Mouse (Mus musculus) CH12.LX (cell line): Measurements from ENCODE around the gene Pet100. TPM values are rescaled to one million over a fixed set of nuclear protein-coding genes. Genes with fewer than 3 reads are reported as not detected.
A peak's percentile ranks its signal among the peaks of the same experiment; 100 is the strongest.

Experiments
- DNase-seq: peaks from one replicate; pipeline ENCODE4 v3.0.0-alpha.2; 2013; ENCODE audit errors: extremely low read depth
- H3K27ac ChIP-seq: 2 replicates; pipeline ENCODE4 v1.5.1; 2012; ENCODE audit warnings: low read depth, mild to moderate bottlenecking, control low read depth, moderate library complexity; ENCODE audit not compliant: insufficient read depth
- H3K27me3 ChIP-seq: replicated peaks from 2 replicates; pipeline ENCODE3; 2012; ENCODE audit warnings: inconsistent platforms
- H3K36me3 ChIP-seq, 2 experiments: replicated peaks in 1 of 2; 2 replicates each; pipeline versions ENCODE3 to v1.6.1; 2012; ENCODE audit warnings: inconsistent platforms in 1 of 2, low read length in 1 of 2, mild to moderate bottlenecking in 1 of 2, mixed read lengths in 1 of 2, moderate library complexity in 1 of 2; ENCODE audit not compliant: control insufficient read depth in 1 of 2, insufficient read depth in 1 of 2
- H3K4me1 ChIP-seq, 2 experiments: 2 replicates each; pipeline ENCODE4 v1.6.1; 2012; ENCODE audit warnings: inconsistent platforms in 1 of 2, moderate library complexity in 1 of 2; ENCODE audit not compliant: insufficient read depth in 2 of 2, control insufficient read depth in 1 of 2
- H3K4me2 ChIP-seq: 2 replicates; pipeline ENCODE4 v1.6.1; 2012; ENCODE audit warnings: low read depth, mild to moderate bottlenecking, control low read depth; ENCODE audit not compliant: poor library complexity, insufficient read depth, severe bottlenecking
- H3K4me3 ChIP-seq, 3 experiments: fragments of 150-350 bp in 1 of 3; sonication (generic) in 1 of 3; replicated peaks in 1 of 3; 2 replicates each; pipeline versions ENCODE3 to v1.5.1; 2011 to 2012; ENCODE audit warnings: low read depth in 2 of 3, low read length in 2 of 3, mild to moderate bottlenecking in 2 of 3, moderate library complexity in 2 of 3, control low read depth in 1 of 3, improper control_type of control experiment in 1 of 3, inconsistent platforms in 1 of 3, mixed read lengths in 1 of 3; ENCODE audit not compliant: poor library complexity in 1 of 3
- H3K79me2 ChIP-seq: replicated peaks from 2 replicates; pipeline ENCODE4 v1.6.1; 2012; ENCODE audit warnings: mild to moderate bottlenecking, moderate library complexity; ENCODE audit not compliant: control insufficient read depth, poor library complexity, insufficient read depth, severe bottlenecking; ENCODE audit errors: extremely low read depth
- H3K9ac ChIP-seq: 2 replicates; pipeline ENCODE4 v1.6.1; 2012; ENCODE audit warnings: low read depth, mild to moderate bottlenecking, control low read depth, moderate library complexity; ENCODE audit not compliant: insufficient read depth
- H3K9me3 ChIP-seq: replicated peaks from 2 replicates; pipeline ENCODE3; 2012; ENCODE audit warnings: low read length, inconsistent platforms, mixed read lengths
- BHLHE40 ChIP-seq: IDR thresholded peaks from 2 replicates; pipeline ENCODE4 v1.6.1; 2011; ENCODE audit warnings: mild to moderate bottlenecking, low read depth, low read length, improper control_type of control experiment
- ELF1 ChIP-seq: IDR thresholded peaks from 2 replicates; pipeline ENCODE4 v1.6.1; 2014; ENCODE audit warnings: low read depth, mild to moderate bottlenecking, inconsistent platforms, low read length, improper control_type of control experiment
- ETS1 ChIP-seq: conservative IDR thresholded peaks from 2 replicates; pipeline ENCODE4 v1.6.1; 2012; ENCODE audit warnings: low read depth, mild to moderate bottlenecking, inconsistent platforms, low read length, improper control_type of control experiment, moderate library complexity
- IRF4 ChIP-seq: IDR thresholded peaks from 2 replicates; pipeline ENCODE4 v1.6.1; 2014; ENCODE audit warnings: low read depth, mild to moderate bottlenecking, inconsistent platforms, low read length, improper control_type of control experiment
- MAFK ChIP-seq: IDR thresholded peaks from 2 replicates; pipeline ENCODE4 v1.6.1; 2011; ENCODE audit warnings: low read length, improper control_type of control experiment; ENCODE audit not compliant: insufficient replicate concordance
- MAX ChIP-seq: IDR thresholded peaks from 2 replicates; pipeline ENCODE4 v1.6.1; 2011; ENCODE audit warnings: low read length, improper control_type of control experiment
- MEF2A ChIP-seq: IDR thresholded peaks from 2 replicates; pipeline ENCODE4 v1.6.1; 2014; ENCODE audit warnings: low read depth, mild to moderate bottlenecking, inconsistent platforms, low read length, improper control_type of control experiment, borderline replicate concordance
- MXI1 ChIP-seq: IDR thresholded peaks from 2 replicates; pipeline ENCODE4 v1.6.1; 2011; ENCODE audit warnings: mild to moderate bottlenecking, low read depth, low read length, improper control_type of control experiment
- NELFE ChIP-seq: IDR thresholded peaks from 2 replicates; pipeline ENCODE4 v1.6.1; 2011; ENCODE audit warnings: low read depth, low read length, improper control_type of control experiment
- NRF1 ChIP-seq: IDR thresholded peaks from 2 replicates; pipeline ENCODE4 v1.6.1; 2014; ENCODE audit warnings: low read depth, mild to moderate bottlenecking, inconsistent platforms, low read length, improper control_type of control experiment, moderate library complexity
- POLR2A ChIP-seq: IDR thresholded peaks from 2 replicates; pipeline ENCODE4 v1.6.1; 2011; ENCODE audit warnings: low read depth, mild to moderate bottlenecking, improper control_type of control experiment, low read length
- SIN3A ChIP-seq: IDR thresholded peaks from 2 replicates; pipeline ENCODE4 v1.6.1; 2012; ENCODE audit warnings: low read length, improper control_type of control experiment, inconsistent platforms
- SMC3 ChIP-seq: IDR thresholded peaks from 2 replicates; pipeline ENCODE4 v1.6.1; 2011; ENCODE audit warnings: low read depth, low read length, improper control_type of control experiment
- TCF12 ChIP-seq: IDR thresholded peaks from 2 replicates; pipeline ENCODE4 v1.6.1; 2014; ENCODE audit warnings: low read depth, mild to moderate bottlenecking, inconsistent platforms, low read length, improper control_type of control experiment
- USF1 ChIP-seq: IDR thresholded peaks from 2 replicates; pipeline ENCODE4 v1.6.1; 2014; ENCODE audit warnings: low read depth, mild to moderate bottlenecking, inconsistent platforms, low read length, improper control_type of control experiment
- USF2 ChIP-seq: conservative IDR thresholded peaks from 2 replicates; pipeline ENCODE4 v1.6.1; 2011; ENCODE audit warnings: low read depth, low read length, improper control_type of control experiment
- ZMIZ1 ChIP-seq: IDR thresholded peaks from 2 replicates; pipeline ENCODE4 v1.6.1; 2012; ENCODE audit warnings: low read depth, mild to moderate bottlenecking, inconsistent platforms, low read length, improper control_type of control experiment
- dilution Hi-C: fragments of 300-500 bp; cut with MboI; formaldehyde crosslinking; loops from 2 replicates; pipeline ENCODE4 v1.14.3; 2020; ENCODE audit warnings: low sequenced_read_pairs; ENCODE audit not compliant: extremely low pct_unique_long_range_greater_than_20kb, extremely low pct_ligation_motif_present
- in situ Hi-C: fragments of 300-500 bp; cut with MboI; formaldehyde crosslinking; loops from 3 replicates; pipeline ENCODE4 v1.14.3; 2019; ENCODE audit warnings: low sequenced_read_pairs, low pct_ligation_motif_present, low pct_unique_long_range_greater_than_20kb, mixed read lengths
- polyA plus RNA-seq: library from polyadenylated mRNA; unstranded; fragments of >175 nt; gene quantifications from 2 replicates; pipeline ENCODE4 v1.2.1, GENCODE M21; 2012; ENCODE audit warnings: low read depth; ENCODE audit not compliant: insufficient read length
- total RNA-seq, 2 experiments: library from RNA; depleted of rRNA; stranded (reverse); fragments of 300-350 nt in 1 of 2; fragments of >200 nt in 1 of 2; gene quantifications; 2 replicates each; pipeline ENCODE4 v1.2.3; 2012 to 2014

Pet100 gene
- total and polyA plus RNA-seq, 3 experiments = 39.0 to 70.2 (median 62.7) TPM

DNA sequence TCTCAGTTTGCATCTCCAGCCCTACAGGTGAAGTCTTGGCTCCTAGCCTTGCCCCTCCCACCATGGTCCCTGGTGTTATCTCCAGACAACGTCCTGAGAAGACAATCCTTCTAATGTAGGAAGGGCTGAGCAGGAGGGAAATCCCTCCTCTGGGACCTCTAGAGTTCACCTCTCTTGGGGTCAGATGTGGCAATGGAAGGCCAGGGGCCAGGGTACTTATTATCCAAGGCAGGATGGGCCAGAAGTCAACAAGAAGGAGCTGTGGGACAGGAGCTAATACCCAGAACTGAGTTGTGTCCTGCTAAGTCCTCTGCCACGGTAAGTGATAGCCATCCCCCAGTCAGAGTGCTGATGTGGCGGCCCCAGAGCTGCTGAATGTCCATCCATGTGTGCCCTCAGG is 34.2 kb downstream of the Pet100 start, which contains the start of gene Retn:
TSS of gene Retn (plus strand) at position 245 of the 400 bp plus-strand sequence.
- no peak for DNase-seq
- Histone ChIP-seq H3K27me3 (no peaks in the 10 kb centered on the region), H3K9ac (no peak within 1 kb of the TSS), H3K9me3 (no peaks in the 10 kb centered on the region), H3K4me3 (no peak within 1 kb of the TSS), H3K4me2 (peak within 1 kb of the TSS; percentile 42; the same call in 1 of the 2 replicates), H3K27ac (no peak within 1 kb of the TSS), H3K79me2 (no peaks in the 10 kb centered on the region), H3K4me1 (peaks cover 5 to 26% of the 10 kb centered on the region in 2 experiments), H3K36me3 (no peaks in the 10 kb centered on the region)
- in situ Hi-C loops (no loop called here), dilution Hi-C loops (no loop called here)
- no peak for TF ChIP-seq MXI1
- TF ChIP-seq MEF2A = no peak
- no peak for TF ChIP-seq BHLHE40
- no peak for TF ChIP-seq NELFE
- TF ChIP-seq MAFK = no peak
- no peak for TF ChIP-seq USF1
- TF ChIP-seq ELF1 = no peak
- TF ChIP-seq SIN3A = no peak
- no peak for TF ChIP-seq MAX
- no peak for TF ChIP-seq SMC3
- TF ChIP-seq USF2 = no peak
- TF ChIP-seq IRF4 = no peak
- TF ChIP-seq TCF12 = no peak
- TF ChIP-seq NRF1 = no peak

DNA sequence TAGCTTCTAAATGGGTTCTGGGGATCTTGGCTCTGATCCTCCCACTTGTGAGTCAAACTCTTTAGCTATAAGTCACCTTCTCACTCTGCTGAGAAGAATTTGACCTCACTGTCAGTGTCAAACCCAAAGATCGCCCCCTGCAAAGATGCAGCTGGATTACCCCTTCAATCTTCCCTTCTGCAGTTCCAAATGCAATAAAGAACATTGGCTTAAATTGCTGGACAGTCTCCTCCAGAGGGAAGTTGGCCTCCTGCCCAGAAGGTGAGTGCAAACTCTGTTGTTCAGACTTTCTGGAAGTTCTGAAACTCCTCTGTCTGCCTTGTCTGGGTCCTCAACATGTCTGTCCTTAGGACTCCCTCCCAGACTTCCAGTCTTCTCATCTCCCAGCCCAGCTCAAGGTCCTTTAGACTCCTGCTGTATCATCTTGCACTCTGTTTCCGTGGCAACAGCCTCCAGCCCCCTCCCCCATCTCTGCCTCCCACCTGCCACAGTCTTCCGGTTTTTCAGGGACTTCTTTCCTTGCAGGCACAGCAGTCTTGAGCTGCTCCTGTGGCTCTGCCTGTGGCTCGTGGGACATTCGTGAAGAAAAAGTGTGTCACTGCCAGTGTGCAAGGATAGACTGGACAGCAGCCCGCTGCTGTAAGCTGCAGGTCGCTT is 35.5 kb downstream of the Pet100 start:
- H3K27ac ChIP-seq = no peak overlapping the region
- H3K36me3 ChIP-seq = no peaks in the 10 kb centered on the region
- H3K4me1 ChIP-seq = peaks cover 9 to 31% of the 10 kb centered on the region in 2 experiments
- 0 out of 2 replicates have a peak overlapping the region, but pooled peaks have one; percentile 11 for H3K4me2 ChIP-seq
- TF ChIP-seq ETS1 (no peak), POLR2A (no peak), ZMIZ1 (no peak), NELFE (no peak), MAX (no peak)
- DNase-seq = no peak
- H3K4me3 ChIP-seq = no peak overlapping the region
- in situ Hi-C loops = no loop called here
- no peaks in the 10 kb centered on the region for H3K79me2 ChIP-seq
- no peaks in the 10 kb centered on the region for H3K9me3 ChIP-seq
- dilution Hi-C loops = no loop called here
- no peaks in the 10 kb centered on the region for H3K27me3 ChIP-seq
- no peak overlapping the region for H3K9ac ChIP-seq
